In the genomic region with DNA sequence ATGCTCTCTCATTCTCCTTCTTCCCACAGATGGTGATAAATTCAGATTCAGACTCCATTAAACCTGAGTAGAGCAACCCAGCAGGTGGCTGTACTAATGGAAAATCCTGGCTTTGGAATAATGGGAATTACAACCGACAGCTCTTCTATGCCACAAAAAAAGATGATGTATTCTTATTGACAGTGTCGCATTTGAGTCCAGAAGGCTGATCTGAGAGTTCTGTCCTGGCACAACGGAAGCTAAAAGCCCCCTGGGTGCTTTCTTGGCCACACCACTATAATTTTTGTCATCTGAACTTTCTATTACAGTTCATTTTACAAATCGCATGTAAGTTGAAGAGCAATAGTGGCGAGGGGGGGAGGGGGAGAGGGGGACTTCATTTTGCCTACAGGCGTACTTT, we compare ENCODE assay signal across 24 mouse cellular contexts.
A peak's percentile ranks its signal among the peaks of the same experiment; 100 is the strongest.
DNase-seq lines count a peak whose midpoint lies in the region; ATAC-seq and TF ChIP-seq lines count a peak whose summit lies in the region.
"Had no signal": no experiment of that assay in that cellular context is flagged by ENCODE, and none has a peak within 500 bp of the region (broad histone marks: within the 10 kb centered on the region; RNA-seq: fewer than 3 reads in every experiment).

No protein-coding gene starts in this region.

- H3K4me3 ChIP-seq in embryonic facial prominence, embryonic 14.5 days (ENCODE audit: low read depth, low read length): no peak overlapping the region
- no peak overlapping the region for H3K4me3 ChIP-seq in embryonic facial prominence, embryonic 10.5 days
- no peak overlapping the region for H3K4me3 ChIP-seq in thymus, adult 2 months (ENCODE audit: control insufficient read depth, insufficient read depth, low read length)
- H3K4me3 ChIP-seq: embryonic facial prominence, embryonic 13.5 days; forebrain, embryonic 10.5 days; forebrain, embryonic 15.5 days; heart, embryonic 12.5 days; heart, embryonic 15.5 days; hindbrain, embryonic 10.5 days had no signal

- no peak overlapping the region for H3K4me2 ChIP-seq in embryonic facial prominence, embryonic 14.5 days (ENCODE audit: low read depth, low read length)
- H3K4me2 ChIP-seq: embryonic facial prominence, embryonic 13.5 days; forebrain, embryonic 15.5 days; heart, embryonic 12.5 days; heart, embryonic 15.5 days; hindbrain, embryonic 14.5 days had no signal

- DNase-seq in embryonic facial prominence, embryonic 14.5 days (ENCODE audit: low spot score): peak; percentile 54
- DNase-seq in embryonic facial prominence, embryonic 10.5 days (ENCODE audit: low spot score): no peak
- peak; percentile 36 for DNase-seq in left cerebral cortex, postnatal 4 days
- DNase-seq in left cerebral cortex, postnatal 36 days (ENCODE audit: low spot score in 2 of 2): no peak
- peak; percentile 49 for DNase-seq in brain, embryonic 14.5 days (ENCODE audit: low read depth)
- DNase-seq in retina, embryonic 14.5 days (ENCODE audit: low spot score): peak; percentile 82
- DNase-seq in thymus, adult 2 months: no peak
- DNase-seq: adrenal gland, adult 2 months; adrenal gland, postnatal 14 days; cerebellum, adult 2 months; cerebellum, adult 9-11 months; gastrocnemius, postnatal 25 days; heart, adult 18-20 months; heart, postnatal 10 days; heart, postnatal 36 days had no signal

- H3K9ac ChIP-seq in embryonic facial prominence, embryonic 14.5 days (ENCODE audit: low read depth, low read length): no peak overlapping the region
- H3K9ac ChIP-seq: embryonic facial prominence, embryonic 13.5 days; forebrain, embryonic 15.5 days; heart, embryonic 12.5 days; heart, embryonic 15.5 days; hindbrain, embryonic 14.5 days had no signal

- intact Hi-C loops in left cerebral cortex, postnatal 4 days (cut with DNase I): no loop called here
- intact Hi-C loops in left cerebral cortex, postnatal 36 days (cut with DNase I): no loop called here

- H3K27me3 ChIP-seq in embryonic facial prominence, embryonic 14.5 days (replicated peaks; ENCODE audit: control insufficient read depth, insufficient read depth, low read length): no peaks in the 10 kb centered on the region
- H3K27me3 ChIP-seq in embryonic facial prominence, embryonic 10.5 days (replicated peaks; ENCODE audit: low read depth, poor library complexity, severe bottlenecking): no peaks in the 10 kb centered on the region
- H3K27me3 ChIP-seq in thymus, adult 2 months (ENCODE audit: control insufficient read depth, insufficient read depth, low read length): no peaks in the 10 kb centered on the region
- H3K27me3 ChIP-seq: embryonic facial prominence, embryonic 13.5 days; forebrain, embryonic 15.5 days; heart, embryonic 12.5 days; heart, embryonic 15.5 days had no signal

- peak; percentile 18; the same call in 1 of the 2 replicates for ATAC-seq in embryonic facial prominence, embryonic 14.5 days (ENCODE audit: low read depth)
- ATAC-seq: CD4-positive, CD25-positive, alpha-beta regulatory T cell, adult 4 months; forebrain, embryonic 15.5 days; intestine, postnatal 0 days had no signal

- H3K27ac ChIP-seq in embryonic facial prominence, embryonic 14.5 days (replicated peaks; ENCODE audit: low read depth, low read length): no peak overlapping the region
- H3K27ac ChIP-seq in embryonic facial prominence, embryonic 10.5 days (replicated peaks): no peak overlapping the region
- no peak overlapping the region for H3K27ac ChIP-seq in thymus, adult 2 months (ENCODE audit: control insufficient read depth, insufficient read depth, low read length)
- H3K27ac ChIP-seq: embryonic facial prominence, embryonic 13.5 days; forebrain, embryonic 10.5 days; forebrain, embryonic 15.5 days; heart, embryonic 15.5 days; hindbrain, embryonic 10.5 days; hindbrain, embryonic 14.5 days had no signal

- WGBS in embryonic facial prominence, embryonic 14.5 days: 73% methylated on average over 6 of the region's 6 CpGs
- WGBS in embryonic facial prominence, embryonic 10.5 days: 76% methylated on average over 6 of the region's 6 CpGs
- 86% methylated on average over 6 of the region's 6 CpGs for WGBS in thymus, adult 2 months

- no peaks in the 10 kb centered on the region for H3K36me3 ChIP-seq in embryonic facial prominence, embryonic 14.5 days (ENCODE audit: control insufficient read depth, insufficient read depth, low read length)
- no peaks in the 10 kb centered on the region for H3K36me3 ChIP-seq in embryonic facial prominence, embryonic 10.5 days (replicated peaks)
- H3K36me3 ChIP-seq in thymus, adult 2 months (ENCODE audit: control insufficient read depth, insufficient read depth, low read length): no peaks in the 10 kb centered on the region
- H3K36me3 ChIP-seq: embryonic facial prominence, embryonic 13.5 days; forebrain, embryonic 10.5 days; forebrain, embryonic 15.5 days; heart, embryonic 12.5 days; heart, embryonic 15.5 days; hindbrain, embryonic 10.5 days had no signal

- H3K4me1 ChIP-seq in embryonic facial prominence, embryonic 14.5 days (ENCODE audit: control insufficient read depth, insufficient read depth, low read length): no peaks in the 10 kb centered on the region
- H3K4me1 ChIP-seq in embryonic facial prominence, embryonic 10.5 days: peaks cover 6% of the 10 kb centered on the region
- no peaks in the 10 kb centered on the region for H3K4me1 ChIP-seq in thymus, adult 2 months (replicated peaks; ENCODE audit: control insufficient read depth, insufficient read depth, low read length)
- H3K4me1 ChIP-seq: heart, embryonic 12.5 days; heart, embryonic 15.5 days had no signal

- no peaks in the 10 kb centered on the region for H3K9me3 ChIP-seq in embryonic facial prominence, embryonic 14.5 days (ENCODE audit: control insufficient read depth, low read length)
- no peaks in the 10 kb centered on the region for H3K9me3 ChIP-seq in embryonic facial prominence, embryonic 10.5 days
- H3K9me3 ChIP-seq: embryonic facial prominence, embryonic 13.5 days; forebrain, embryonic 10.5 days; forebrain, embryonic 15.5 days; heart, embryonic 12.5 days; heart, embryonic 15.5 days; hindbrain, embryonic 10.5 days had no signal

- TF ChIP-seq CTCF in brain, embryonic 14.5 days (IDR thresholded peaks at IDR 0.05; ENCODE audit: borderline replicate concordance, extremely low read depth, insufficient read depth, insufficient read length): no peak
- TF ChIP-seq CTCF in thymus, adult 2 months (IDR thresholded peaks at IDR 0.05; ENCODE audit: borderline replicate concordance, control insufficient read depth, extremely low read depth, insufficient read depth, low read length, poor library complexity): no peak

- no peak for TF ChIP-seq POLR2A in brain, embryonic 14.5 days (IDR thresholded peaks at IDR 0.05; ENCODE audit: borderline replicate concordance, extremely low read depth, insufficient read depth, insufficient read length, poor library complexity, severe bottlenecking)
- no peak for TF ChIP-seq POLR2A in thymus, adult 2 months (IDR thresholded peaks at IDR 0.05; ENCODE audit: control insufficient read depth, extremely low read depth, insufficient read depth, low read length, poor library complexity)

Comparison
In these comparisons a context has a peak if more than half of its experiments do, and no peak if none do; other contexts are left out.
1. DNase-seq: peak in embryonic facial prominence, embryonic 14.5 days (single experiment), left cerebral cortex, postnatal 4 days (single experiment), brain, embryonic 14.5 days (single experiment) and retina, embryonic 14.5 days (single experiment); none in embryonic facial prominence, embryonic 10.5 days (single experiment), left cerebral cortex, postnatal 36 days (0 of 2) and thymus, adult 2 months (single experiment).